Mouse (Mus musculus) forebrain, embryonic 15.5 days (tissue): ENCODE results near the gene Gm20696. TPM values are rescaled to one million over a fixed set of nuclear protein-coding genes. Genes with fewer than 3 reads are reported as not detected.

Source experiments
- ATAC-seq: fragments of 200-750 bp; cut with Nextera tagmentation; replicated peaks from 2 replicates; pipeline ENCODE4 v1.8.0; 2017; ENCODE audit warnings: mild to moderate bottlenecking, moderate TSS enrichment, moderate library complexity
- H3K27ac ChIP-seq: fragments of 300-500 bp; sonication (generic); replicated peaks from 2 replicates; pipeline ENCODE4 v1.5.1; 2015; ENCODE audit warnings: mild to moderate bottlenecking, inconsistent platforms
- H3K27me3 ChIP-seq: fragments of 300-500 bp; sonication (generic); 2 replicates; pipeline ENCODE4 v1.6.1; 2015; ENCODE audit warnings: inconsistent platforms
- H3K36me3 ChIP-seq: fragments of 300-500 bp; sonication (generic); 2 replicates; pipeline ENCODE4 v1.6.1; 2015; ENCODE audit warnings: mild to moderate bottlenecking, inconsistent platforms
- H3K4me1 ChIP-seq: fragments of 300-500 bp; sonication (generic); 2 replicates; pipeline ENCODE4 v1.6.1; 2015; ENCODE audit warnings: inconsistent platforms
- H3K4me2 ChIP-seq: fragments of 300-500 bp; sonication (generic); replicated peaks from 2 replicates; pipeline ENCODE4 v1.6.1; 2015; ENCODE audit warnings: mild to moderate bottlenecking, inconsistent platforms
- H3K4me3 ChIP-seq: fragments of 300-500 bp; sonication (generic); 2 replicates; pipeline ENCODE4 v1.5.1; 2015; ENCODE audit warnings: mild to moderate bottlenecking, inconsistent platforms
- H3K9ac ChIP-seq: fragments of 300-500 bp; sonication (generic); replicated peaks from 2 replicates; pipeline ENCODE4 v1.6.1; 2015; ENCODE audit warnings: mild to moderate bottlenecking, inconsistent platforms
- H3K9me3 ChIP-seq: fragments of 300-500 bp; sonication (generic); 2 replicates; pipeline ENCODE4 v1.6.1; 2016; ENCODE audit warnings: inconsistent platforms
- WGBS: fragments of 180-500 bp; shearing (Covaris S2); methylation state at CpG from one replicate; pipeline ENCODE4 v1.1.7; 2015; ENCODE audit warnings: mixed read lengths; 5-methylcytosine and 5-hydroxymethylcytosine counted together
- polyA plus RNA-seq: library from polyadenylated mRNA; unstranded; fragments of >200 nt; fragmentation: Nextera tagmentation; extraction: Ambion mirVana; gene quantifications from 2 replicates; pipeline ENCODE4 v1.2.1, GENCODE M21; 2015

Gene Gm20696
- polyA plus RNA-seq, 1 experiment from 2014 or later = 5.8 TPM

DNA sequence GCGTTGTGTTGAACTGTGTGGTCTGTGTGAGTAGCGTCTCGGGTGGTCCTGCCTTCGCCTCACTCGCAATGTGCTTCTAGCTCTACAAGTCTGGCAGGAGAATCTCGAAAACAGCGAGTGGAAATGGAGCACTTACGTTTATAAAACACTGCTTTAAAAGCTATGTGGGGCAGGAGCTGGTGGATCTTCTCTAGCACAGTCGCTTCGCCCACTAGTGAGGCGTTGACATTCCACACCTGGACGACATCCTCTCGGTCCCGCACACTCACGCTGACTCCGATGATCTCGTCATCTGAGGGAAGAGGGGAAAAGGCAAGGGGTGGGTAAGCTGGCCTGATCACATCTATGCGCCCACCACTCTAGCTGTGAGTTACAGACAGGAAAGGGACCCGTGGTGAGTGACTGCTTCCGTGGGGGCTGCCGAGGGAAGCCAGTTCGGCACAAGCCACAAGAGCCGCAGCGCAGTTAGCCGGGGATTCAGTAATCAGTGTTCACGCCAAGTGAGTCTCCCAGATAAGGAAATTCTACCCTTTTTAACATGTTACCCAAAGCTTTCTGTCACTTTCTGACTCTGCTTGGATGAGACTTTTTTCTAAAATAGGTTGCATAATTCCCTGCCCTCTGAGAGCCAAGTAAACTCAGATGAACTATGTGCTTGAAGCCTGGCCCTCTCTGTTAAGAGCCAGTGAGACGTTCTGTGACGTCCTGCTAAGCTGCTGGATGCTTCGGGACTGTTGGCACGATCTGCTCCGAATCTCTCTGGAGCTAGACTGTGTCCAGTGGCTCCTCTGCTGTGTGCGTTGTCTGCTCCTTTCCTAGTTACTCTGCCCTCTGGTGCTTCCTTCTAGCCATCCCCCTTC, 34.2 kb downstream of the Gm20696 start:
- no peaks in the 10 kb centered on the region for H3K27me3 ChIP-seq
- no peak overlapping the region for H3K27ac ChIP-seq
- H3K4me1 ChIP-seq = peaks cover 5% of the 10 kb centered on the region; the same call in 1 of the 2 replicates
- H3K4me2 ChIP-seq = no peak overlapping the region
- H3K9me3 ChIP-seq = no peaks in the 10 kb centered on the region
- H3K9ac ChIP-seq = no peak overlapping the region
- no peak overlapping the region for H3K4me3 ChIP-seq
- no peaks in the 10 kb centered on the region for H3K36me3 ChIP-seq
- 93% methylated on average over 32 of the region's 32 CpGs for WGBS
- ATAC-seq = no peak

GRCm38 (mm10) chr6:99631637-99632036, 35.0 kb downstream of the Gm20696 start:
- Histone ChIP-seq H3K4me2 (no peak overlapping the region), H3K4me1 (peaks cover 5% of the 10 kb centered on the region; the same call in 1 of the 2 replicates), H3K36me3 (no peaks in the 10 kb centered on the region), H3K27ac (no peak overlapping the region), H3K4me3 (no peak overlapping the region), H3K9me3 (no peaks in the 10 kb centered on the region), H3K9ac (no peak overlapping the region), H3K27me3 (no peaks in the 10 kb centered on the region)
- ATAC-seq = no peak
- WGBS = 86% methylated on average over 5 of the region's 5 CpGs

DNA sequence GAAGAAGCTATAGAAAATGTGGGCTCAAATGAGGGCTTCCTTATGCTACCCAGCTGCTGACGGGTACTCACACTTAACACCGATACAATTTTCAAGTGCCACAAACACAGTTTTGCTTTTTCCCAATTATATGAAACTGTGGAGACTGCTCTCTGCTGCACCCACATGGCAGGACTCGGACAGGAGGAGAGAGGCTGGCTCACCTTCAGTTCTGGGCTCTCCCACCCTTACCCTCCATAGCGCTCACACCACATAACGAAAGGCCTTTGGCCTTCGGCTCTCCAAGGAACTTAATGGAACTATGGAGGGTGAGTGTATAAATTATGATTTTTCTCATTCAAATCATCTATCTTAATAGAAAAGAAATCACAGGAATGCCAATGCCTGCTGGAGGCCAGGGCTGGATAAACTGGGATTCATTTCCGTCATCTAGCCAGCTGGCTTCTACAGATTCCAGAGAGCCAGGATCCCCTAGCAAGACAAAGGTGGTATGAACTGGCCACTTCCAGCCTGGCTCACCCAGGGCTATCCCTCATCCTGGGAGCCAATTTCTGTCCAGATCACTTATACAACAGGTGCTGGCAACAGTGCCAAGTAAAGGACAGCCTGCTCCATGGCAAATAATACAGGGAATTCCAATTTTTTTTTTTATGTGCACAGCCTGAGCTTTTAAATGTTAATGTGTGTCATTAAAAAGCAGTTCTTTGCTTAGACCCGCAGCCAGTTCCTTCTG, 36.7 kb downstream of the Gm20696 start:
- H3K36me3 ChIP-seq = no peaks in the 10 kb centered on the region
- no peak for ATAC-seq
- no peaks in the 10 kb centered on the region for H3K27me3 ChIP-seq
- H3K4me2 ChIP-seq = no peak overlapping the region
- WGBS = 67% methylated on average over 8 of the region's 8 CpGs
- H3K4me1 ChIP-seq = peaks cover 11% of the 10 kb centered on the region; the same call in 1 of the 2 replicates
- no peaks in the 10 kb centered on the region for H3K9me3 ChIP-seq
- H3K9ac ChIP-seq = no peak overlapping the region
- H3K4me3 ChIP-seq = no peak overlapping the region
- no peak overlapping the region for H3K27ac ChIP-seq

GRCm38 (mm10) chr6:99626347-99626746, 40.2 kb downstream of the Gm20696 start:
- ATAC-seq = 0 out of 2 replicates have a peak, but pooled peaks have one; percentile 44
- no peak overlapping the region for H3K27ac ChIP-seq
- no peaks in the 10 kb centered on the region for H3K9me3 ChIP-seq

GRCm38 (mm10) chr6:99625803-99626202, 40.8 kb downstream of the Gm20696 start:
- H3K4me1 ChIP-seq = peaks cover 17% of the 10 kb centered on the region; the same call in 1 of the 2 replicates
- H3K4me2 ChIP-seq = no peak overlapping the region
- H3K27me3 ChIP-seq = no peaks in the 10 kb centered on the region
- H3K4me3 ChIP-seq = no peak overlapping the region
- WGBS = 13% methylated on average over 7 of the region's 7 CpGs
- H3K9me3 ChIP-seq = no peaks in the 10 kb centered on the region
- ATAC-seq = no peak
- H3K27ac ChIP-seq = no peak overlapping the region
- H3K9ac ChIP-seq = no peak overlapping the region
- H3K36me3 ChIP-seq = no peaks in the 10 kb centered on the region

More at GRCm38 (mm10) chr6:99626347-99626746, 40.2 kb downstream of the Gm20696 start:
- WGBS = 19% methylated on average over 2 of the region's 2 CpGs
- Histone ChIP-seq H3K27me3 (no peaks in the 10 kb centered on the region), H3K4me3 (no peak overlapping the region), H3K4me2 (no peak overlapping the region), H3K4me1 (peaks cover 17% of the 10 kb centered on the region; the same call in 1 of the 2 replicates), H3K36me3 (no peaks in the 10 kb centered on the region), H3K9ac (no peak overlapping the region)

GRCm38 (mm10) chr6:99625306-99625705, 41.3 kb downstream of the Gm20696 start:
- no peak overlapping the region for H3K27ac ChIP-seq
- ATAC-seq = no peak
- H3K9me3 ChIP-seq = no peaks in the 10 kb centered on the region
- no peak overlapping the region for H3K4me2 ChIP-seq
- no peaks in the 10 kb centered on the region for H3K27me3 ChIP-seq
- no peaks in the 10 kb centered on the region for H3K36me3 ChIP-seq
- WGBS = 26% methylated on average over 7 of the region's 7 CpGs
- no peak overlapping the region for H3K4me3 ChIP-seq
- H3K4me1 ChIP-seq = peaks cover 17% of the 10 kb centered on the region; the same call in 1 of the 2 replicates
- H3K9ac ChIP-seq = no peak overlapping the region

DNA sequence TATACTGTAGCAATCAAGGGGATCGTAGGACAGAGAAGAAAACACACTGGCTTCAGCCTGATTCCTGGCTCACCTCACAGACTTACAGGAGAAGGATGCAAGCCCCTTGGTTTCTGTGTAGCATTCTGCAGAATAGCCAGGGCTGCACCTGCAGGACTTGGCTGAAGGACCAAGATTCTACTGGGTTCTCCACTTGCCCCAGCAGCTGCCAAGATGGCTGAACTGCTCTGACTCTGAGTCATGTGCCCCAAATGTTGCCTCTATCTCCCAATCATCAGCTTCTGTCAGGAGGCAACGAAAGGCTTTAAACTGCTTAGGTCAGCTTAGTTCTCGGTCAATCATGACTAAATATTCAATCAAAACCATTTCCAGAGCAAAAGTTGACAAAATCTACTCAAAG, 42.1 kb downstream of the Gm20696 start:
- H3K27ac ChIP-seq = no peak overlapping the region
- H3K36me3 ChIP-seq = no peaks in the 10 kb centered on the region
- no peak overlapping the region for H3K4me3 ChIP-seq
- 94% methylated on average over 3 of the region's 3 CpGs for WGBS
- ATAC-seq = no peak
- H3K9ac ChIP-seq = no peak overlapping the region
- H3K4me2 ChIP-seq = no peak overlapping the region
- no peaks in the 10 kb centered on the region for H3K27me3 ChIP-seq
- H3K4me1 ChIP-seq = peaks cover 15% of the 10 kb centered on the region; the same call in 1 of the 2 replicates
- H3K9me3 ChIP-seq = no peaks in the 10 kb centered on the region

- Histone ChIP-seq H3K27me3 (no peaks in the 10 kb centered on the region), H3K4me2 (no peak overlapping the region), H3K4me3 (no peak overlapping the region), H3K27ac (no peak overlapping the region), H3K9ac (no peak overlapping the region), H3K36me3 (no peaks in the 10 kb centered on the region), H3K4me1 (peaks cover 15% of the 10 kb centered on the region; the same call in 1 of the 2 replicates), H3K9me3 (no peaks in the 10 kb centered on the region)
- WGBS = 17% methylated on average over 6 of the region's 6 CpGs
- ATAC-seq = peak; percentile 46; the same call in 1 of the 2 replicates
Measured at GRCm38 (mm10) chr6:99623641-99624040, 43.0 kb downstream of the Gm20696 start.

- WGBS = 82% methylated on average over 4 of the region's 4 CpGs
- Histone ChIP-seq H3K27me3 (no peaks in the 10 kb centered on the region), H3K36me3 (no peaks in the 10 kb centered on the region), H3K9me3 (no peaks in the 10 kb centered on the region), H3K4me3 (no peak overlapping the region), H3K27ac (no peak overlapping the region), H3K4me1 (peaks cover 15% of the 10 kb centered on the region; the same call in 1 of the 2 replicates), H3K4me2 (no peak overlapping the region), H3K9ac (no peak overlapping the region)
- no peak for ATAC-seq
Measured at GRCm38 (mm10) chr6:99621167-99621566, 45.4 kb downstream of the Gm20696 start.

DNA sequence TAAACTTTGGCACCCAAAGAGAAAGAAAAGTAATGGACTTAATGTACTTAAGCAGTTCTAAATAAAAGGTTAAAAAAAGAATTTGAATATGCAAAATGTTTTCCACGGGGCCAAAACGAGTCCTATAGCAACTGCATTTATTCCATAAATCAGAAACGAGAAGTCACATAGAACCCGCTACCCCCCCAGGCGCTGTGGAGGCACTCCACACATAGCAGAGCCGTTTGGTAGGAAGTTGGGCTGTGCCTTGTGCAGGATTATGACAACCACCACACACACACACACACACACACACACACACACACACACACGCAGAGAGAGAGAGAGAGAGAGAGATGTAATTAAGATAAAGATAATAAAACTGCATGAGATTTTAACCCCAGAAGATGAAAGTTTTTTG, 46.1 kb downstream of the Gm20696 start:
- no peaks in the 10 kb centered on the region for H3K9me3 ChIP-seq
- H3K9ac ChIP-seq = no peak overlapping the region
- H3K4me2 ChIP-seq = no peak overlapping the region
- H3K27me3 ChIP-seq = no peaks in the 10 kb centered on the region
- H3K4me3 ChIP-seq = no peak overlapping the region
- H3K36me3 ChIP-seq = no peaks in the 10 kb centered on the region
- no peak overlapping the region for H3K27ac ChIP-seq
- peaks cover 11% of the 10 kb centered on the region for H3K4me1 ChIP-seq
- 76% methylated on average over 7 of the region's 7 CpGs for WGBS
- ATAC-seq = no peak

DNA sequence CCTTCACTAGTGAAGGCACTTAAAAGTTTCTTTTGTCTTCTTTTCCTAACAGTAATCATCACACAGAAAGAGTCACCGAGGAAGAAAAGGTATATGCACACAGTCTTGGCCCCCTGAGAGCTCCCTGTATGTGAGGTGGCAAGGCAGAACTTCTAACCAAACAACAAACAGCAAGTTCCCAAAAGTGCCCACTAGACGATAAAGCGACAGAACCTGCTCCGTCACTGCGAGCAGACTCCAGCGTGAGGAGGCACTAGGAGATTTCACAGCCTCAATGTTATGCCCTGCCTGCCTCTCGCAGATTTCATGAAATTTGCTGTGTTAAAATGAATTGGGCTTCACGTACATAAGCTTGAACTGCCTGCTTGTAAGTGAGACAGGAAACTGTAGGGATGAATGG, 46.6 kb downstream of the Gm20696 start:
- ATAC-seq = no peak
- Histone ChIP-seq H3K4me1 (peaks cover 14% of the 10 kb centered on the region), H3K4me3 (no peak overlapping the region), H3K36me3 (no peaks in the 10 kb centered on the region), H3K4me2 (no peak overlapping the region), H3K9ac (no peak overlapping the region), H3K27me3 (no peaks in the 10 kb centered on the region), H3K27ac (no peak overlapping the region), H3K9me3 (no peaks in the 10 kb centered on the region)
- 74% methylated on average over 8 of the region's 8 CpGs for WGBS

DNA sequence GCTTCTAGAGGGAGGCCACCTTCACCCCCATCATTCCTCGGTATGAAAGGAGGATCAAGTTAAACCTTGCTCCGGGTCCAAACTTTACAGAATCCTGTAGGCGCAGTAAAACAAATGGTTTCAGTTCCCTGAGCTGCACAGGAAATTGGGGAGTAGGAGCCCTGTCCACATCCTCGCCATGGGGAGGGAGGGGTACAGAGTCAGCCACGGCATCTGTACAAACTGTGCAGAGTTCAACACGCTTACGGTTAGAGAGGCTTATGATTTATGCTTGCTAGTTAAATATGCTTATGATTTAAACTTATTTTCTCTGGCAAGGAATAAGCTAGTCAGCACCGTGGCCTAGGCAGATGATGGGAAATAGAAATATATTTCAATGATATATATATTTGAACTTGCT, 47.1 kb downstream of the Gm20696 start:
- Histone ChIP-seq H3K4me3 (no peak overlapping the region), H3K9me3 (no peaks in the 10 kb centered on the region), H3K36me3 (no peaks in the 10 kb centered on the region), H3K4me2 (no peak overlapping the region), H3K9ac (no peak overlapping the region), H3K27ac (no peak overlapping the region), H3K4me1 (peaks cover 15% of the 10 kb centered on the region), H3K27me3 (no peaks in the 10 kb centered on the region)
- 86% methylated on average over 8 of the region's 8 CpGs for WGBS
- ATAC-seq = no peak
